Mouse (Mus musculus): ENCODE measurements around the gene Negr1. TPM values are rescaled to one million over a fixed set of nuclear protein-coding genes. Genes with fewer than 3 reads are reported as not detected.
A peak's percentile ranks its signal among the peaks of the same experiment; 100 is the strongest.
"Not testable (repeated sequence)": the region's sequence is repeated elsewhere in the genome, so short reads cannot be mapped to it uniquely, and the experiment has no call there.

The Negr1 gene
- polyA plus RNA-seq, 1 experiment from 2014 or later, result 5.9 TPM

GRCm38 (mm10) chr3:157021632-157022031 lies 460.0 kb downstream of the Negr1 start:
- Histone ChIP-seq H3K4me2 (ENCODE audit: low read length) (no peak overlapping the region), H3K27me3 (ENCODE audit: insufficient read depth, low read length) (no peaks in the 10 kb centered on the region), H3K27ac (no peak overlapping the region), H3K4me1 (replicated peaks; ENCODE audit: insufficient read depth, low read length) (no peaks in the 10 kb centered on the region), H3K36me3 (ENCODE audit: insufficient read depth, low read length) (no peaks in the 10 kb centered on the region), H3K4me3 (replicated peaks; ENCODE audit: low read depth, low read length) (no peak overlapping the region), H3K9me3 (replicated peaks; ENCODE audit: low read length) (no peaks in the 10 kb centered on the region), H3K9ac (ENCODE audit: low read depth, low read length) (no peak overlapping the region)
- DNase-seq (ENCODE audit: low spot score) (peak; percentile 7), ATAC-seq (replicated peaks; ENCODE audit: low FRiP score, low read depth) (no peak)
- WGBS, result 53% methylated on average over 2 of the region's 2 CpGs
- TF ChIP-seq CTCF (IDR thresholded peaks at IDR 0.05; ENCODE audit: low read depth), result no peak

- Histone ChIP-seq H3K4me3 (replicated peaks; ENCODE audit: low read depth, low read length) (no peak overlapping the region), H3K27me3 (ENCODE audit: insufficient read depth, low read length) (no peaks in the 10 kb centered on the region), H3K4me1 (replicated peaks; ENCODE audit: insufficient read depth, low read length) (no peaks in the 10 kb centered on the region), H3K4me2 (ENCODE audit: low read length) (no peak overlapping the region), H3K27ac (no peak overlapping the region), H3K9ac (ENCODE audit: low read depth, low read length) (no peak overlapping the region), H3K9me3 (replicated peaks; ENCODE audit: low read length) (no peaks in the 10 kb centered on the region), H3K36me3 (ENCODE audit: insufficient read depth, low read length) (no peaks in the 10 kb centered on the region)
- ATAC-seq (replicated peaks; ENCODE audit: low FRiP score, low read depth), result no peak
- no peak for TF ChIP-seq CTCF (IDR thresholded peaks at IDR 0.05; ENCODE audit: low read depth)
- WGBS, result 63% methylated on average over 6 of the region's 6 CpGs
- no peak for DNase-seq (ENCODE audit: low spot score)
Observed at GRCm38 (mm10) chr3:157024580-157024979, 463.0 kb downstream of the Negr1 start.

GRCm38 (mm10) chr3:157031513-157032142 lies 470.0 kb downstream of the Negr1 start:
- Histone ChIP-seq H3K4me2 (ENCODE audit: low read length) (no peak overlapping the region), H3K27me3 (ENCODE audit: insufficient read depth, low read length) (no peaks in the 10 kb centered on the region), H3K36me3 (ENCODE audit: insufficient read depth, low read length) (no peaks in the 10 kb centered on the region), H3K4me3 (replicated peaks; ENCODE audit: low read depth, low read length) (no peak overlapping the region), H3K9me3 (replicated peaks; ENCODE audit: low read length) (no peaks in the 10 kb centered on the region), H3K4me1 (replicated peaks; ENCODE audit: insufficient read depth, low read length) (no peaks in the 10 kb centered on the region), H3K9ac (ENCODE audit: low read depth, low read length) (no peak overlapping the region), H3K27ac (no peak overlapping the region)
- DNase-seq (ENCODE audit: low spot score), result no peak
- no peak for ATAC-seq (replicated peaks; ENCODE audit: low FRiP score, low read depth)
- 74% methylated on average over 4 of the region's 4 CpGs for WGBS
- no peak for TF ChIP-seq CTCF (IDR thresholded peaks at IDR 0.05; ENCODE audit: low read depth)

GRCm38 (mm10) chr3:157036016-157036415 lies 474.4 kb downstream of the Negr1 start:
- Histone ChIP-seq H3K9me3 (replicated peaks; ENCODE audit: low read length) (no peaks in the 10 kb centered on the region), H3K27ac (no peak overlapping the region), H3K27me3 (ENCODE audit: insufficient read depth, low read length) (no peaks in the 10 kb centered on the region), H3K36me3 (ENCODE audit: insufficient read depth, low read length) (no peaks in the 10 kb centered on the region), H3K4me1 (replicated peaks; ENCODE audit: insufficient read depth, low read length) (no peaks in the 10 kb centered on the region), H3K4me2 (ENCODE audit: low read length) (no peak overlapping the region), H3K9ac (ENCODE audit: low read depth, low read length) (no peak overlapping the region), H3K4me3 (replicated peaks; ENCODE audit: low read depth, low read length) (no peak overlapping the region)
- DNase-seq (ENCODE audit: low spot score), result peak; percentile 81
- 19% methylated on average over 6 of the region's 6 CpGs for WGBS
- ATAC-seq (replicated peaks; ENCODE audit: low FRiP score, low read depth), result peak; percentile 71
- no peak for TF ChIP-seq CTCF (IDR thresholded peaks at IDR 0.05; ENCODE audit: low read depth)

GRCm38 (mm10) chr3:157036568-157036967 lies 475.0 kb downstream of the Negr1 start:
- Histone ChIP-seq H3K27ac (no peak overlapping the region), H3K36me3 (ENCODE audit: insufficient read depth, low read length) (no peaks in the 10 kb centered on the region), H3K9me3 (replicated peaks; ENCODE audit: low read length) (no peaks in the 10 kb centered on the region), H3K27me3 (ENCODE audit: insufficient read depth, low read length) (no peaks in the 10 kb centered on the region), H3K4me3 (replicated peaks; ENCODE audit: low read depth, low read length) (no peak overlapping the region), H3K9ac (ENCODE audit: low read depth, low read length) (no peak overlapping the region), H3K4me2 (ENCODE audit: low read length) (no peak overlapping the region), H3K4me1 (replicated peaks; ENCODE audit: insufficient read depth, low read length) (no peaks in the 10 kb centered on the region)
- WGBS, result 44% methylated on average over 1 of the region's 1 CpGs
- ATAC-seq (replicated peaks; ENCODE audit: low FRiP score, low read depth) (0 out of 2 replicates have a peak, but pooled peaks have one; percentile 11), DNase-seq (ENCODE audit: low spot score) (peak; percentile 38)
- TF ChIP-seq CTCF (IDR thresholded peaks at IDR 0.05; ENCODE audit: low read depth), result no peak

DNA sequence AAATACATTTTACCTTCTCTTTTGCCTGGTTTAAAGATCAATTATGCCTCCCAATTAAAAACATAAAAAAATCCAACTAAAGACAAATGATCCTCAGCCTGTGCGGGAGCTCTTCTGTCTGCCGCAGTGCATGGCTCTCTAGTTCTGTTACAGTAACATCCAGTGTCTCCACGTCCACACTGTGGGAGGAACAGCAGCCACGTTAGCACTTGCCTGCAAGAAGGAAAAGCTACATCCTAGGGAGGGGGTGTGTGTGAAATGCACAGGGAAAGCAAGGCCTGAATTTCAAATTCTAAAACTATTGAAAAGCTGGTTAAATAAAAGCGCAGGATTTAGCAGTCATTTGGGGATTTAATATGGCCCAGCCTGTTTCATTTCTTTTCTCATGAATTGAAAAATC lies 479.0 kb downstream of the Negr1 start:
- Histone ChIP-seq H3K27me3 (ENCODE audit: insufficient read depth, low read length) (no peaks in the 10 kb centered on the region), H3K4me1 (replicated peaks; ENCODE audit: insufficient read depth, low read length) (no peaks in the 10 kb centered on the region), H3K9me3 (replicated peaks; ENCODE audit: low read length) (no peaks in the 10 kb centered on the region), H3K4me2 (ENCODE audit: low read length) (no peak overlapping the region), H3K4me3 (replicated peaks; ENCODE audit: low read depth, low read length) (no peak overlapping the region), H3K27ac (no peak overlapping the region), H3K36me3 (ENCODE audit: insufficient read depth, low read length) (no peaks in the 10 kb centered on the region), H3K9ac (ENCODE audit: low read depth, low read length) (no peak overlapping the region)
- ATAC-seq (replicated peaks; ENCODE audit: low FRiP score, low read depth) (no peak), DNase-seq (ENCODE audit: low spot score) (no peak)
- no peak for TF ChIP-seq CTCF (IDR thresholded peaks at IDR 0.05; ENCODE audit: low read depth)
- 54% methylated on average over 5 of the region's 5 CpGs for WGBS

DNA sequence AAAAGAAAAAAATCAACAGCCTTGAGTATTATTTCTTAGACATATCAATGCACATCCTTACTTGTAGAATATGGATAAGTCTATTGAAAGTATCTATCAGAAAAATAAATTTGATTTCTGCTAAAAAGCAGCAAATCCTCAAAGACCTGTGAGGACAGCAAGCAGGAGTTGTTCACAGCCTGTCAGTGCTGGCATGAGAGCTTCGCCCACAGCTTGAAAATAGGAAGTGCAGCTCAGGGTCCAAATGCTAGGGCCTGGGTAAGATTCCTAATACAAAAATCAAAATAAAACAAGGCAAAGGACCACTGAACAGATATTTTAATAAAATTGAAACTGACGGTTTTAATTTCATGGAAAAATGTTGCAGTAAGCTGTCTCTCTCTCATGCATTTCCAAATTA lies 483.0 kb downstream of the Negr1 start:
- H3K9ac ChIP-seq (ENCODE audit: low read depth, low read length), result no peak overlapping the region
- H3K4me1 ChIP-seq (replicated peaks; ENCODE audit: insufficient read depth, low read length), result no peaks in the 10 kb centered on the region
- WGBS, result 93% methylated on average over 2 of the region's 2 CpGs
- TF ChIP-seq CTCF (IDR thresholded peaks at IDR 0.05; ENCODE audit: low read depth), result no peak
- no peaks in the 10 kb centered on the region for H3K36me3 ChIP-seq (ENCODE audit: insufficient read depth, low read length)
- no peak overlapping the region for H3K27ac ChIP-seq
- H3K27me3 ChIP-seq (ENCODE audit: insufficient read depth, low read length), result no peaks in the 10 kb centered on the region
- ATAC-seq (replicated peaks; ENCODE audit: low FRiP score, low read depth), result no peak
- no peak overlapping the region for H3K4me3 ChIP-seq (replicated peaks; ENCODE audit: low read depth, low read length)
- no peak overlapping the region for H3K4me2 ChIP-seq (ENCODE audit: low read length)
- no peaks in the 10 kb centered on the region for H3K9me3 ChIP-seq (replicated peaks; ENCODE audit: low read length)
- no peak for DNase-seq (ENCODE audit: low spot score)

DNA sequence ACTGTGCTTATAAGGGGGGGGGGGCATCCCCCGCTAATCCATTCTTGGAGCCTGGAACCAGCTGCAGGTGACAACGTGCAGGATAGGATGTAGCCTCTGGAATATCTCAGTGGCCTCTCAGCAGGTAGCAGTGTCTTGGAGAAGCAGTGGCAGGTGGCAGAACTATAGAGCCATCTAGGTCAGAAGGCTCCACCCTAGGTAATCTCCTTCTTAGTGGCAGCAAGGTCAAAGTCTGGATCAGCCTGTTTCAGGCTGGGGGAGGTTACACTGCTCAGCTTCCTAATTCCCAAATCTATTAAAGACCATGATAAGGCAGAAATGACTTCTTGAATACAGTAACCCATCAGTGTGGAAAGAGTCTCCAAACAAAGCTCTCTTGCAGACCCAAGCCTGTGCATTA lies 502.8 kb downstream of the Negr1 start:
- H3K4me1 ChIP-seq (replicated peaks; ENCODE audit: insufficient read depth, low read length); H3K36me3 ChIP-seq (ENCODE audit: insufficient read depth, low read length); H3K4me2 ChIP-seq (ENCODE audit: low read length); H3K27ac ChIP-seq; H3K9me3 ChIP-seq (replicated peaks; ENCODE audit: low read length); ATAC-seq (replicated peaks; ENCODE audit: low FRiP score, low read depth); DNase-seq (ENCODE audit: low spot score); H3K27me3 ChIP-seq (ENCODE audit: insufficient read depth, low read length); H3K9ac ChIP-seq (ENCODE audit: low read depth, low read length); H3K4me3 ChIP-seq (replicated peaks; ENCODE audit: low read depth, low read length): not testable (repeated sequence)
- 81% methylated on average over 2 of the region's 2 CpGs for WGBS
